Mouse (Mus musculus) Patski (cell line): ENCODE results near the gene Hoxc6. TPM values are rescaled to one million over a fixed set of nuclear protein-coding genes. Genes with fewer than 3 reads are reported as not detected.

Source experiments
- ATAC-seq: fragments of 100-300 bp; one replicate; pipeline ENCODE4 v1.8.0; 2021
- CTCF ChIA-PET: fragments of 350-600 bp; sonication (Branson Sonifier 250); formaldehyde crosslinking; loops from one replicate; lab custom pipeline; 2022; ENCODE audit warnings: inconsistent platforms; lab: Charles Lee
- POLR2A ChIA-PET: fragments of 350-600 bp; sonication (Branson Sonifier 250); formaldehyde crosslinking; loops from one replicate; lab custom pipeline; 2022; ENCODE audit warnings: antibody characterized with exemption, inconsistent platforms; lab: Charles Lee
- DNase-seq: peaks from one replicate; pipeline ENCODE4 v3.0.0-alpha.2; 2011; ENCODE audit warnings: low read depth, low spot score
- H3K27me3 ChIP-seq: fragments of 371-371 bp; one replicate; pipeline ENCODE4 v1.5.1; 2021
- CTCF ChIP-seq: fragments of 100-300 bp; IDR thresholded peaks from one replicate; pipeline ENCODE4 v1.5.1; 2021
- in situ Hi-C: fragments of 300-500 bp; cut with MboI; formaldehyde crosslinking; loops from 3 replicates; pipeline ENCODE4 v1.11.1; 2018; ENCODE audit warnings: low pct_unique_long_range_greater_than_20kb, mixed read lengths
- polyA plus RNA-seq: library from polyadenylated mRNA; unstranded; gene quantifications from one replicate; pipeline ENCODE4 v1.2.3, GENCODE M21; 2021

Hoxc6 gene
- polyA plus RNA-seq, 1 experiment from 2014 or later, result 1.8 TPM

- ChIA-PET POLR2A (interaction anchor here (0.7 to 1.7 kb wide), 5 partner anchors 12 to 394 kb away, joined by 3 to 10 read pairs (median 4); no protein-coding TSS in a partner anchor), CTCF (interaction anchor here (1.1 to 3.5 kb wide), 5 partner anchors 14 to 211 kb away, joined by 3 to 43 read pairs (median 3); no protein-coding TSS in a partner anchor)
- H3K27me3 ChIP-seq, result no peaks in the 10 kb centered on the region
Observed at GRCm38 (mm10) chr15:102967511-102968397, 30.3 kb upstream of the Hoxc6 start.

GRCm38 (mm10) chr15:102969296-102969695, 28.8 kb upstream of the Hoxc6 start:
- in situ Hi-C loops, result loop anchor here (10.0 kb wide), 1 partner anchor 336 kb away; no protein-coding TSS in a partner anchor
- no peak for TF ChIP-seq CTCF
- DNase-seq (no peak), ATAC-seq (no peak)
- POLR2A ChIA-PET, result interaction anchor here (0.8 kb wide), 1 partner anchor 10 kb away, joined by 5 read pairs; no protein-coding TSS in a partner anchor
- no peaks in the 10 kb centered on the region for H3K27me3 ChIP-seq
- CTCF ChIA-PET, result interaction anchor here (1.1 kb wide), 1 partner anchor 209 kb away, joined by 5 read pairs; no protein-coding TSS in a partner anchor

More at GRCm38 (mm10) chr15:102967511-102968397, 30.3 kb upstream of the Hoxc6 start:
- TF ChIP-seq CTCF, result no peak
- DNase-seq (no peak), ATAC-seq (no peak)
- in situ Hi-C loops, result loop anchor here (10.0 kb wide), 1 partner anchor 337 kb away; no protein-coding TSS in a partner anchor

GRCm38 (mm10) chr15:102970740-102971139, 27.3 kb upstream of the Hoxc6 start:
- in situ Hi-C loops, result no loop called here
- ChIA-PET CTCF (no interaction called here), POLR2A (no interaction called here)
- no peak for TF ChIP-seq CTCF
- ATAC-seq, result no peak
- no peaks in the 10 kb centered on the region for H3K27me3 ChIP-seq
- DNase-seq, result no peak

- CTCF ChIA-PET, result interaction anchor here (1.2 kb wide), 1 partner anchor 213 kb away, joined by 3 read pairs; no protein-coding TSS in a partner anchor
- ATAC-seq, result no peak
- H3K27me3 ChIP-seq, result no peaks in the 10 kb centered on the region
- in situ Hi-C loops, result no loop called here
- no peak for TF ChIP-seq CTCF
- DNase-seq, result no peak
- POLR2A ChIA-PET, result no interaction called here
Observed at GRCm38 (mm10) chr15:102972254-102972653, 25.8 kb upstream of the Hoxc6 start.

- DNase-seq (no peak), ATAC-seq (no peak)
- in situ Hi-C loops, result no loop called here
- ChIA-PET CTCF (interaction anchor here (1.2 kb wide), 1 partner anchor 212 kb away, joined by 3 read pairs; no protein-coding TSS in a partner anchor), POLR2A (no interaction called here)
- H3K27me3 ChIP-seq, result no peaks in the 10 kb centered on the region
- no peak for TF ChIP-seq CTCF
Observed at GRCm38 (mm10) chr15:102972753-102973152, 25.3 kb upstream of the Hoxc6 start.

- DNase-seq (no peak), ATAC-seq (no peak)
- no peak for TF ChIP-seq CTCF
- POLR2A ChIA-PET, result no interaction called here
- H3K27me3 ChIP-seq, result no peaks in the 10 kb centered on the region
- CTCF ChIA-PET, result interaction anchor here (0.9 kb wide), 1 partner anchor 9 kb away, joined by 3 read pairs; the partner anchor contains the start of gene Hoxc10
- in situ Hi-C loops, result no loop called here
Observed at GRCm38 (mm10) chr15:102975034-102975433, 23.0 kb upstream of the Hoxc6 start.

GRCm38 (mm10) chr15:102975688-102976111, 22.4 kb upstream of the Hoxc6 start:
- no peaks in the 10 kb centered on the region for H3K27me3 ChIP-seq
- no peak for ATAC-seq
- TF ChIP-seq CTCF, result no peak
- DNase-seq, result no peak
- ChIA-PET POLR2A (no interaction called here), CTCF (no interaction called here)
- in situ Hi-C loops, result no loop called here

GRCm38 (mm10) chr15:102976171-102976570, 21.9 kb upstream of the Hoxc6 start, which contains the start of gene Hoxc9:
TSS of gene Hoxc9 (plus strand) at chr15:102976439.
- DNase-seq (no peak), ATAC-seq (no peak)
- no peak for TF ChIP-seq CTCF
- in situ Hi-C loops, result no loop called here
- ChIA-PET POLR2A (no interaction called here), CTCF (no interaction called here)
- H3K27me3 ChIP-seq, result no peaks in the 10 kb centered on the region

GRCm38 (mm10) chr15:102976631-102977422, 21.2 kb upstream of the Hoxc6 start:
- TF ChIP-seq CTCF, result no peak
- in situ Hi-C loops, result no loop called here
- POLR2A ChIA-PET, result interaction anchor here (1.2 kb wide), 1 partner anchor 22 kb away, joined by 5 read pairs; no protein-coding TSS in a partner anchor
- CTCF ChIA-PET, result interaction anchor here (2.1 to 8.2 kb wide), 2 partner anchors 11 to 202 kb away, joined by 8 to 63 read pairs; partner anchors contain the start of gene Hoxc10
- H3K27me3 ChIP-seq, result no peaks in the 10 kb centered on the region
- DNase-seq (no peak), ATAC-seq (no peak)
